In the genomic region with DNA sequence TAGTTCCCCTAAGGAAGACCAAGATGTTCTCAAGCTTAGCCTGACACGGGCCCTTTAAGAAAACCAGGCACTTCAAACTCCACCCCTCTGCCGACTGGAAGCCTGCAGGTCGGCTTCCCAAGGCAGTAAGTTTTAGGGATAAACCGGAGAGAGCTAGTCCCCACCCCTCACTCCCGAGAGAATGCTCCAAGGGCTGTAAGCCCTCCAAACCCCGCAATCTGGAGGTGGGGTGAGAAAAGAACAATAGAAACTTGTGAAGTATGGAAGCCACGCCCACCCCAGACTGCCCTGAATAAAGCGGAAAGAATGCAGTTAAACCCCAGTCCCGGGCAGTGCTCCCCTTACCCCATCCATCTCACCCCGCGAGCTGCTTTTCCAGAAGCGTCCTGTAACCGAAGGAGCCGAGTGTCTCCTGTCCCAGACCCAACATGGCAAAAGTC, we compare ENCODE assay signal across 8 mouse cellular contexts. TPM values are rescaled to one million over a fixed set of nuclear protein-coding genes. Genes with fewer than 3 reads are reported as not detected.
DNase-seq lines count a peak whose midpoint lies in the region; ATAC-seq lines count a peak whose summit lies in the region.

No protein-coding gene starts in this region.

- peak overlapping the region; percentile 40 for H3K9ac ChIP-seq in forebrain, embryonic 15.5 days (replicated peaks)

- no peaks in the 10 kb centered on the region for H3K36me3 ChIP-seq in forebrain, embryonic 15.5 days
- 0 out of 2 replicates have a peak, but pooled peaks cover 3% of the 10 kb centered on the region for H3K36me3 ChIP-seq in limb, embryonic 10.5 days
- no peaks in the 10 kb centered on the region for H3K36me3 ChIP-seq in midbrain, embryonic 10.5 days

- under 1% methylated on average over 14 of the region's 14 CpGs for WGBS in forebrain, embryonic 15.5 days
- WGBS in limb, embryonic 10.5 days, result 1% methylated on average over 14 of the region's 14 CpGs
- under 1% methylated on average over 14 of the region's 14 CpGs for WGBS in midbrain, embryonic 10.5 days

- peak overlapping the region; percentile 83 for H3K4me2 ChIP-seq in forebrain, embryonic 15.5 days (replicated peaks)

- peaks cover 46% of the 10 kb centered on the region for H3K4me1 ChIP-seq in forebrain, embryonic 15.5 days
- peaks cover 42% of the 10 kb centered on the region for H3K4me1 ChIP-seq in limb, embryonic 10.5 days
- peaks cover 51% of the 10 kb centered on the region for H3K4me1 ChIP-seq in midbrain, embryonic 10.5 days

- H3K27me3 ChIP-seq in forebrain, embryonic 15.5 days, result no peaks in the 10 kb centered on the region
- no peaks in the 10 kb centered on the region for H3K27me3 ChIP-seq in limb, embryonic 10.5 days (ENCODE audit: low read depth, poor library complexity, severe bottlenecking)
- no peaks in the 10 kb centered on the region for H3K27me3 ChIP-seq in midbrain, embryonic 10.5 days (ENCODE audit: low read depth, poor library complexity, severe bottlenecking)

- no peaks in the 10 kb centered on the region for H3K9me3 ChIP-seq in forebrain, embryonic 15.5 days
- H3K9me3 ChIP-seq in limb, embryonic 10.5 days (replicated peaks), result no peaks in the 10 kb centered on the region
- H3K9me3 ChIP-seq in midbrain, embryonic 10.5 days (replicated peaks), result no peaks in the 10 kb centered on the region

- H3K4me3 ChIP-seq in forebrain, embryonic 15.5 days, result peak overlapping the region; percentile 49
- peak overlapping the region; percentile 97 for H3K4me3 ChIP-seq in limb, embryonic 10.5 days
- H3K4me3 ChIP-seq in midbrain, embryonic 10.5 days, result peak overlapping the region; percentile 99

- no peak for ATAC-seq in forebrain, embryonic 15.5 days (replicated peaks)

- peak; percentile 18 to 23 for DNase-seq in cerebellum, adult 18-20 months
- DNase-seq in cerebellum, adult 11-12 months, result no peak
- peak; percentile 64 to 75 for DNase-seq in adrenal gland, postnatal 36 days
- peak; percentile 67 for DNase-seq in heart, postnatal 4 days
- peak; percentile 74 for DNase-seq in limb, embryonic 10.5 days (ENCODE audit: low spot score)
- DNase-seq in midbrain, embryonic 10.5 days (ENCODE audit: low spot score), result peak; percentile 75
- DNase-seq in spleen, postnatal 36 days (ENCODE audit: low spot score in 2 of 2), result peak; percentile 46 to 63

- H3K27ac ChIP-seq in forebrain, embryonic 15.5 days (replicated peaks), result peak overlapping the region; percentile 3; the same call in 1 of the 2 replicates
- H3K27ac ChIP-seq in limb, embryonic 10.5 days, result peak overlapping the region; percentile 85
- H3K27ac ChIP-seq in midbrain, embryonic 10.5 days (replicated peaks), result peak overlapping the region; percentile 85

RNA-seq across cellular contexts. Expression of gene Ccdc6, which starts 1.9 kb away (rescaled TPM):
- 10 to 100 TPM; 50.2 to 98.3 TPM for total RNA-seq in adrenal gland, postnatal 36 days (2021)
- polyA plus RNA-seq in forebrain, embryonic 15.5 days (2015; fragmentation: Nextera tagmentation; extraction: Ambion mirVana), result 16.7 and 17.5 TPM in 2 replicates
- 10 to 100 TPM; 34.9 to 35.9 TPM for total RNA-seq in heart, postnatal 4 days (2021)
- polyA plus RNA-seq in limb, embryonic 10.5 days (2016; fragmentation: Nextera tagmentation; extraction: Ambion mirVana), result 15.6 and 15.8 TPM in 2 replicates
- 19.8 and 21.3 TPM in 2 replicates for polyA plus RNA-seq in midbrain, embryonic 10.5 days (2016; fragmentation: Nextera tagmentation; extraction: Ambion mirVana)

Comparison
In these comparisons a context has a peak if more than half of its experiments do, and no peak if none do; other contexts are left out.
1. H3K27ac ChIP-seq: peak in every context shown above with its lines; median percentile 85 in limb, embryonic 10.5 days; 85 in midbrain, embryonic 10.5 days; 3 in forebrain, embryonic 15.5 days.
2. H3K4me3 ChIP-seq: peak in every context shown above with its lines; median percentile 99 in midbrain, embryonic 10.5 days; 97 in limb, embryonic 10.5 days; 49 in forebrain, embryonic 15.5 days.